13 mouse cellular contexts compared by ENCODE assay signal in the genomic region with DNA sequence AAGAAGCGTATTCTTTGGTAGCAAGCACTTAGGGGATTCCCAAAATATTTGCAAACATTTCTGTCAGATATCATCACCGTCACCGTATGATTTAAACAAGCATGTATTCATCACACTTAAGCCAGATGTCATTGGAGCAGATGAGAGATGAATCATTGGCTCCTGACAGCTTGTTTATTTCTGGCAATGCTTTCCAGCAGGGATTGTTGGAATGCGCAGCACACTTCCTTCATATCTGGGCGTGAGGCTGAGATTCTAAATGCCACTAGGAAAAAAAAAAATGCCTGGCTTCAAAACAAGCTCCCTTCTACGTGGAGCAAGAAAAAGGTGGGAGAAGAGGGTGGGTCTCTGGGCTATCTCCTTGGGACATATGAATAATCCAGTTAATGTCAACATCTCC.
DNase-seq lines count a peak whose midpoint lies in the region; ATAC-seq lines count a peak whose summit lies in the region.
"Had no signal": no experiment of that assay in that cellular context is flagged by ENCODE, and none has a peak within 500 bp of the region (broad histone marks: within the 10 kb centered on the region; RNA-seq: fewer than 3 reads in every experiment).

No protein-coding gene starts in this region.

- no peak for ATAC-seq in heart, embryonic 13.5 days (ENCODE audit: extremely low read depth, insufficient number of reproducible peaks, low FRiP score, low TSS enrichment)
- no peak for ATAC-seq in heart, embryonic 11.5 days (replicated peaks; ENCODE audit: insufficient number of reproducible peaks, low FRiP score, low TSS enrichment)
- no peak for ATAC-seq in midbrain, embryonic 13.5 days

- no peak overlapping the region for H3K4me2 ChIP-seq in heart, embryonic 13.5 days
- H3K4me2 ChIP-seq in heart, embryonic 11.5 days = no peak overlapping the region
- H3K4me2 ChIP-seq in midbrain, embryonic 13.5 days (replicated peaks) = no peak overlapping the region
- H3K4me2 ChIP-seq: neural tube, embryonic 12.5 days had no signal

- peaks cover 14% of the 10 kb centered on the region for H3K4me1 ChIP-seq in heart, embryonic 13.5 days
- 0 out of 2 replicates have a peak, but pooled peaks cover 6% of the 10 kb centered on the region for H3K4me1 ChIP-seq in heart, embryonic 11.5 days (ENCODE audit: control insufficient read depth, insufficient read depth, low read length)
- H3K4me1 ChIP-seq in midbrain, embryonic 13.5 days (replicated peaks) = peaks cover 20% of the 10 kb centered on the region
- H3K4me1 ChIP-seq: neural tube, embryonic 12.5 days had no signal

- no peaks in the 10 kb centered on the region for H3K9me3 ChIP-seq in heart, embryonic 13.5 days
- no peaks in the 10 kb centered on the region for H3K9me3 ChIP-seq in heart, embryonic 11.5 days (replicated peaks; ENCODE audit: control insufficient read depth, low read length)
- H3K9me3 ChIP-seq in midbrain, embryonic 13.5 days = no peaks in the 10 kb centered on the region
- H3K9me3 ChIP-seq: neural tube, embryonic 12.5 days had no signal

- DNase-seq in 3T3-L1 (ENCODE audit: low read depth, low spot score) = peak; percentile 93
- DNase-seq in brain, adult 2 months (ENCODE audit: low read depth, low spot score) = peak; percentile 79
- peak; percentile 16 to 40 for DNase-seq in layer of hippocampus, postnatal 14 days (ENCODE audit: low spot score in 2 of 2)
- DNase-seq in embryo, embryonic 10 days (ENCODE audit: low spot score) = no peak
- DNase-seq in adrenal gland, postnatal 4 days (ENCODE audit: low spot score in 2 of 2) = no peak
- DNase-seq: cerebellum, postnatal 36 days; kidney, adult 18-20 months had no signal

- H3K27ac ChIP-seq in heart, embryonic 13.5 days (replicated peaks) = peak overlapping the region; percentile 36; the same call in 1 of the 2 replicates
- no peak overlapping the region for H3K27ac ChIP-seq in heart, embryonic 11.5 days (ENCODE audit: low read depth, low read length)
- H3K27ac ChIP-seq in midbrain, embryonic 13.5 days = no peak overlapping the region
- H3K27ac ChIP-seq: heart, adult 2 months; neural tube, embryonic 12.5 days had no signal

- no peaks in the 10 kb centered on the region for H3K36me3 ChIP-seq in heart, embryonic 13.5 days
- H3K36me3 ChIP-seq in heart, embryonic 11.5 days (ENCODE audit: control insufficient read depth, insufficient read depth, low read length) = no peaks in the 10 kb centered on the region
- H3K36me3 ChIP-seq in midbrain, embryonic 13.5 days = no peaks in the 10 kb centered on the region
- H3K36me3 ChIP-seq: neural tube, embryonic 12.5 days had no signal

- H3K4me3 ChIP-seq in heart, embryonic 13.5 days = no peak overlapping the region
- H3K4me3 ChIP-seq in heart, embryonic 11.5 days (ENCODE audit: low read depth, low read length) = no peak overlapping the region
- H3K4me3 ChIP-seq in midbrain, embryonic 13.5 days (replicated peaks) = no peak overlapping the region
- H3K4me3 ChIP-seq: erythroblast, embryonic 14.5 days; heart, adult 2 months; neural tube, embryonic 12.5 days had no signal

- H3K27me3 ChIP-seq in heart, embryonic 13.5 days (replicated peaks) = no peaks in the 10 kb centered on the region
- no peaks in the 10 kb centered on the region for H3K27me3 ChIP-seq in heart, embryonic 11.5 days (ENCODE audit: control insufficient read depth, insufficient read depth, low read length)
- no peaks in the 10 kb centered on the region for H3K27me3 ChIP-seq in midbrain, embryonic 13.5 days
- H3K27me3 ChIP-seq: neural tube, embryonic 12.5 days had no signal

- H3K9ac ChIP-seq in heart, embryonic 13.5 days = no peak overlapping the region
- H3K9ac ChIP-seq in heart, embryonic 11.5 days (ENCODE audit: low read depth, low read length) = no peak overlapping the region
- H3K9ac ChIP-seq in midbrain, embryonic 13.5 days (replicated peaks) = no peak overlapping the region
- H3K9ac ChIP-seq: neural tube, embryonic 12.5 days had no signal

- 19% methylated on average over 6 of the region's 6 CpGs for WGBS in heart, embryonic 13.5 days
- WGBS in heart, embryonic 11.5 days (ENCODE audit: insufficient replicate concordance) = 37% methylated on average over 6 of the region's 6 CpGs
- 71% methylated on average over 6 of the region's 6 CpGs for WGBS in midbrain, embryonic 13.5 days

Comparison
In these comparisons a context has a peak if more than half of its experiments do, and no peak if none do; other contexts are left out.
1. DNase-seq: peak in 3T3-L1 (single experiment), brain, adult 2 months (single experiment) and layer of hippocampus, postnatal 14 days (2 of 2); none in embryo, embryonic 10 days (single experiment) and adrenal gland, postnatal 4 days (0 of 2).